Mouse (Mus musculus) heart, postnatal 36 days (tissue): ENCODE results near the gene Tmem108. TPM values are rescaled to one million over a fixed set of nuclear protein-coding genes. Genes with fewer than 3 reads are reported as not detected.

Experiments
- DNase-seq, 2 experiments: peaks; one replicate each; pipeline ENCODE4 v3.0.0; 2021 to 2022
- intact Hi-C: fragments of 180-260 bp; cut with DNase I; formaldehyde crosslinking; loops from one replicate; pipeline ENCODE4 v1.15.1; 2025
- total RNA-seq, 2 experiments: library from RNA; stranded (reverse); gene quantifications; 2 replicates each; pipeline ENCODE4 v1.2.3; 2021

The Tmem108 gene
- total RNA-seq, 2 experiments from 2014 or later = 3.7 to 5.7 TPM

DNA sequence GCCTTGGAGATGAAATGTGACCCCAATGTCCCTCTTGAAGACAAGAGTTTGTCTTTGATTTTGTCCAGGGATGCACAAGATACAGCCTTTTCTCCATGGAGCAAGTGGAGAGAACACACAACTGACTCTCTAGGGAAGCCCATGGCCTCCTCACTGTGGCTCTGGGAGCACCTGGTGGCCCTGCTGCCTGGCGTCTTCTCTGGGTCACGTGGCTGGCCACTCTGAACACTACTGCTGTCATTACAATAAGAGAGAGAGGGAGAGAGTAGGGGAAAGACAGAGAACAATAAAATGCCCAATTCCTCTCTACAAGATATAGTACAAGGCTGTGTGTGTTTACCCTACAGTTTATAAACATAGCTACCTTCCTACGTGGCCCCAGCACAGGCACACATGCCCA lies 40.2 kb downstream of the Tmem108 start:
- no peak for DNase-seq
- intact Hi-C loops = no loop called here

- intact Hi-C loops = no loop called here
- DNase-seq = peak; percentile 58 to 61
These were observed 40.6 kb downstream of the Tmem108 start for GRCm38 (mm10) chr9:103721081-103721480.

- peak; percentile 32 to 38 for DNase-seq
- intact Hi-C loops = no loop called here
These were observed 41.6 kb downstream of the Tmem108 start for GRCm38 (mm10) chr9:103720021-103720420.

- no peak for DNase-seq
- intact Hi-C loops = no loop called here
These were observed 45.6 kb downstream of the Tmem108 start for GRCm38 (mm10) chr9:103716002-103716401.

DNA sequence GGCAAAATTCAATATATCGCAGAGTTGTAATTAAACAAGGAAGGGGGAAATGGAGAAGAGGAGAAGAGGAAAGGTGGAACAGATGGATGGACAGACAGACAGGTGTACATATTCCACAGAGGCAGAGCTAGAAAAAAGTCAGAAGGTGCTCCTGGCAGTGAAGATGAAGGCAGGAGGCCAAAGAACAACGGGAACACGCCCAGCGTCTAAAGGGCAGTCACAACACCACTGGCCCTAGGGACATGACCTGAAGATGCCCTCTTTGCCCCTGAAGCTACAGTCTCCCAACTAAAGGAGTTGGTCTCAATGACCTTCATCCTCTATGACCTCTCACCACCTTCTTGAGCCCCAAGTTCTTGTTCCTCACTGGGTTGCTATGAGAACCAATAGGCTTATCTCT lies 46.3 kb downstream of the Tmem108 start:
- intact Hi-C loops = no loop called here
- DNase-seq = no peak

DNA sequence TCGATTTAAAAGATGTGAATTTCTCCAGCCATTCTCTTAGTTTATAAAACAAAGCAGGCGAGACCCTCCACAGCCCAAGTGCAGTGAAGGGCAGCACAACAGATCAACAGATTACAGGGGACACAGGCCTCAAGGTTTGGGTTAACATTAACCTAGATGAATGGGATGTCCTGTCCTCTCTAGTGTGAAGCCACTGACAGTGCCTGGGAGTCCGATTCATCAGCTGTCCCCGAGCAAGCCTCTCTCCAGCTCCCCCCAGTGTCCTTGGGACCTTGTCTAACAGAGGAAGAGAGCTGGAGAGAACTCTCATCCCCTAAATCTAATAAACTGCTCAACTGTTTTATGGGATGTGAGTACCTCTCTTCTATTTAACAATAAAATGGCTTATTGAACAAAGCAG lies 48.4 kb downstream of the Tmem108 start:
- DNase-seq = no peak
- intact Hi-C loops = no loop called here

GRCm38 (mm10) chr9:103712711-103713110 lies 48.9 kb downstream of the Tmem108 start:
- intact Hi-C loops = no loop called here
- DNase-seq = no peak

GRCm38 (mm10) chr9:103709694-103710093 lies 51.9 kb downstream of the Tmem108 start:
- intact Hi-C loops = no loop called here
- no peak for DNase-seq

GRCm38 (mm10) chr9:103708514-103709173 lies 53.0 kb downstream of the Tmem108 start:
- no peak for DNase-seq
- intact Hi-C loops = no loop called here

DNA sequence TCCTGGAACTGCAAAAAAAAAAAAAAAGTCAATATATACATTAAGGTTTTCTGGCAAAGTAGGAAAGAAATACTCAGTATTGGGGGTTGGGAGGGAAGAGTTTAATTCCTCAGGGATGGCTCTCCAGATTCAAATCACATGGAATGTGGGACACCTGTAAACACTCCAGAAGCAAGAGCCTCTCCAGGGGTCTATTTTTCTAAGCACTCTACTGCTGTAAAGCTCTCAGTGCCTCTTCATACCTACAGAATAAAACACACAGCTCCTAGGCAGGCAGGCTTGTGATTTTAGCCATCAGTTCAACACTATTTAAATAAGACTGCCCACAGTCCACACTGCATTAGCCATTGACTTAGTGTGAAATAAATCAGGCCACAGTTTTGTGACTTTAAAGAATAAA lies 53.8 kb downstream of the Tmem108 start:
- intact Hi-C loops = no loop called here
- no peak for DNase-seq

GRCm38 (mm10) chr9:103707000-103707790 lies 54.4 kb downstream of the Tmem108 start:
- no peak for DNase-seq
- intact Hi-C loops = no loop called here

GRCm38 (mm10) chr9:103705717-103706116 lies 55.9 kb downstream of the Tmem108 start:
- no peak for DNase-seq
- intact Hi-C loops = no loop called here

- intact Hi-C loops = no loop called here
- no peak for DNase-seq
These were observed 58.6 kb downstream of the Tmem108 start for GRCm38 (mm10) chr9:103703014-103703413.

- intact Hi-C loops = no loop called here
- no peak for DNase-seq
These were observed 59.2 kb downstream of the Tmem108 start for GRCm38 (mm10) chr9:103702452-103702851.

- intact Hi-C loops = no loop called here
- no peak for DNase-seq
These were observed 60.2 kb downstream of the Tmem108 start for GRCm38 (mm10) chr9:103701448-103701847.

GRCm38 (mm10) chr9:103700240-103700639 lies 61.4 kb downstream of the Tmem108 start:
- no peak for DNase-seq
- intact Hi-C loops = no loop called here

DNA sequence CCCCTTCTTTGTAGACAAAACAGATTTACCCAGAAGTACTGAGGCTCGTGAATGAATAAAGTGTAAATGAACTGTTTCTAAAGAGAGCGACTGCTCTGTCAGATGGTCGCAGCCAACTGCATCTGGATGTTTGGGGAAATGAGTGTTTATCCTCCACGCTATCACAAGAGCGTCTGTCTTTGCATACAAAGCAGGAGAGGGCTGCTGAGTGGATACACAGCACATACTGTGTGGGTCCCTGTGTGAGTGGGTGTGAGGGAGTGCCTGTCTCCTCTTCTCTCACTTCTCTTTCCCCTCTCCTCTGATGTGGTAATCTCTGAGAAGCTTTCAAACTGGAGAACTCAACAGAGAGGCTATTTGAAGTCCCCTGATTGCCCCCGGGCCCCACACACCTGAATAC lies 64.7 kb downstream of the Tmem108 start:
- intact Hi-C loops = no loop called here
- no peak for DNase-seq

GRCm38 (mm10) chr9:103693826-103694225 lies 67.8 kb downstream of the Tmem108 start:
- DNase-seq = no peak
- intact Hi-C loops = no loop called here

- intact Hi-C loops = no loop called here
- DNase-seq = no peak
These were observed 68.9 kb downstream of the Tmem108 start for GRCm38 (mm10) chr9:103692699-103693098.

GRCm38 (mm10) chr9:103691847-103692246 lies 69.8 kb downstream of the Tmem108 start:
- DNase-seq = no peak
- intact Hi-C loops = no loop called here

GRCm38 (mm10) chr9:103690446-103690845 lies 71.2 kb downstream of the Tmem108 start:
- intact Hi-C loops = no loop called here
- DNase-seq = no peak

- DNase-seq = no peak
- intact Hi-C loops = no loop called here
These were observed 71.9 kb downstream of the Tmem108 start for GRCm38 (mm10) chr9:103689697-103690096.
